Mouse (Mus musculus) lung, embryonic 15.5 days (tissue): Measurements from ENCODE around the gene Gm45717. TPM values are rescaled to one million over a fixed set of nuclear protein-coding genes. Genes with fewer than 3 reads are reported as not detected.

Experiments
- ATAC-seq: fragments of 200-750 bp; cut with Nextera tagmentation; 2 replicates; pipeline ENCODE4 v1.8.0; 2017; ENCODE audit warnings: moderate number of reproducible peaks, borderline replicate concordance; ENCODE audit not compliant: low FRiP score, low TSS enrichment; ENCODE audit errors: extremely low read depth
- H3K27ac ChIP-seq: fragments of 300-500 bp; sonication (generic); 2 replicates; pipeline ENCODE4 v1.5.1; 2015; ENCODE audit warnings: moderate library complexity, mild to moderate bottlenecking, inconsistent platforms
- H3K27me3 ChIP-seq: fragments of 300-500 bp; sonication (generic); 2 replicates; pipeline ENCODE4 v1.6.1; 2015; ENCODE audit warnings: inconsistent platforms
- H3K36me3 ChIP-seq: fragments of 300-500 bp; sonication (generic); 2 replicates; pipeline ENCODE4 v1.6.1; 2015; ENCODE audit warnings: inconsistent platforms
- H3K4me1 ChIP-seq: fragments of 300-500 bp; sonication (generic); 2 replicates; pipeline ENCODE4 v1.6.1; 2015; ENCODE audit warnings: inconsistent platforms
- H3K4me2 ChIP-seq: fragments of 300-500 bp; sonication (generic); 2 replicates; pipeline ENCODE4 v1.6.1; 2015; ENCODE audit warnings: inconsistent platforms, mild to moderate bottlenecking, moderate library complexity
- H3K4me3 ChIP-seq: fragments of 300-500 bp; sonication (generic); 2 replicates; pipeline ENCODE4 v1.5.1; 2015; ENCODE audit warnings: mild to moderate bottlenecking, inconsistent platforms
- H3K9ac ChIP-seq: fragments of 300-500 bp; sonication (generic); 2 replicates; pipeline ENCODE4 v1.6.1; 2015; ENCODE audit warnings: inconsistent platforms
- H3K9me3 ChIP-seq: fragments of 300-500 bp; sonication (generic); 2 replicates; pipeline ENCODE4 v1.6.1; 2016; ENCODE audit warnings: inconsistent platforms
- WGBS: fragments of 180-500 bp; shearing (Covaris S2); methylation state at CpG from one replicate; pipeline ENCODE4 v1.1.7; 2015; 5-methylcytosine and 5-hydroxymethylcytosine counted together
- polyA plus RNA-seq: library from polyadenylated mRNA; unstranded; fragments of >200 nt; fragmentation: Nextera tagmentation; extraction: Ambion mirVana; gene quantifications from 2 replicates; pipeline ENCODE4 v1.2.1, GENCODE M21; 2015

Gene Gm45717
- polyA plus RNA-seq, 1 experiment from 2014 or later: not detected

- no peaks in the 10 kb centered on the region for H3K27me3 ChIP-seq
- peaks cover 40% of the 10 kb centered on the region for H3K4me1 ChIP-seq
- H3K4me2 ChIP-seq: 0 out of 2 replicates have a peak within 1 kb of the TSS, but pooled peaks have one; percentile 12
- H3K9me3 ChIP-seq: no peaks in the 10 kb centered on the region
- ATAC-seq: no peak
- peaks cover 43% of the 10 kb centered on the region for H3K36me3 ChIP-seq
- no peak within 1 kb of the TSS for H3K4me3 ChIP-seq
- peak within 1 kb of the TSS; percentile 62 for H3K27ac ChIP-seq
- H3K9ac ChIP-seq: no peak within 1 kb of the TSS
- WGBS: 79% methylated on average over 16 of the region's 16 CpGs
Measured at GRCm38 (mm10) chr7:140949824-140950530, 5.8 kb downstream of the Gm45717 start, which contains the start of gene Ifitm5. Gene Ifitm5 (minus strand): TSS chr7:140950291.

DNA sequence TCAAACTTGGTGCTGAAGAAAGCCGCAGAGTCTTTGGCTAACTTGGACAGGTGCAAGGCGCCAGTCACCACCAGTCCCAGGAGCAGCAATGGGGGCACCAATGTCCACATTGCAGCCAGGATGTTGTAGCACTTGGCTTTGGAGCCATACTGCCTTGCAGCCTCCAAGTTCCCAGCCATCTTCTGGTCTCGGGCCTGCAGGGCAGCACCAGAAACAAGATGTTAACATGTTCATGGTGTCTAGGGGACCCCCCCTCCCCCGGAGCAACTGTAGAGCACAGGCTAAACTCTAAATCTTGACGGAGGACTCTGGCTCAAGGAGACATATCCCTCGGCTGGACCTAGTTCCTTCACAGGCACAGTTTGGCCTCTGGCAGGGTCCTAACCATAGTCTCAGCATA, 6.5 kb downstream of the Gm45717 start:
- Histone ChIP-seq H3K4me3 (no peak overlapping the region), H3K27ac (no peak overlapping the region), H3K4me2 (no peak overlapping the region), H3K27me3 (no peaks in the 10 kb centered on the region), H3K4me1 (peaks cover 35% of the 10 kb centered on the region), H3K9ac (no peak overlapping the region), H3K9me3 (no peaks in the 10 kb centered on the region), H3K36me3 (peaks cover 43% of the 10 kb centered on the region)
- no peak for ATAC-seq
- 81% methylated on average over 6 of the region's 6 CpGs for WGBS

DNA sequence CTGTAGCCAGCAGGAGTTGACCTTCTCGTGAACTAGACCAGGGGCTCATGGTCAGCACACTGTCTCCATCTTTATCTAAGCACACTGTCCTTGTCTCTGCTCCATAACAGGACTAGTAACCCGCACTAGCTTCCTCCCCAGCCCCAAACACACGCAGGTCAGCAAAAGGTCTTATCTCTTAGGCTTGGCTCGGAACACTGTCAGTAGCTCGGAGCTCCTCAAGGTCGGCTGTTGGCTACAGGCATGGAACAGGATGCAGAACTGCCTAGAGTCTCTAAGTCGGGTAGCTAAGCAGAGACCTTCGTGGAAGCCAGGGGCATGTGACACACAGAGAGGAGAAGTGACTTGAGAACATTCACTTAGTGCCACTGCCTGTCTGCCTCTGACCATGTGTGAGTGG, 7.6 kb downstream of the Gm45717 start:
- Histone ChIP-seq H3K36me3 (peaks cover 43% of the 10 kb centered on the region), H3K4me2 (no peak overlapping the region), H3K27me3 (no peaks in the 10 kb centered on the region), H3K9ac (no peak overlapping the region), H3K4me3 (no peak overlapping the region), H3K4me1 (peaks cover 29% of the 10 kb centered on the region), H3K27ac (no peak overlapping the region), H3K9me3 (no peaks in the 10 kb centered on the region)
- 70% methylated on average over 8 of the region's 8 CpGs for WGBS
- no peak for ATAC-seq

GRCm38 (mm10) chr7:140946980-140947379, 8.8 kb downstream of the Gm45717 start:
- Histone ChIP-seq H3K4me3 (no peak overlapping the region), H3K4me1 (peaks cover 35% of the 10 kb centered on the region), H3K9me3 (no peaks in the 10 kb centered on the region), H3K9ac (no peak overlapping the region), H3K4me2 (no peak overlapping the region), H3K27me3 (no peaks in the 10 kb centered on the region), H3K27ac (no peak overlapping the region), H3K36me3 (peaks cover 43% of the 10 kb centered on the region)
- no peak for ATAC-seq
- WGBS: 40% methylated on average over 7 of the region's 7 CpGs

DNA sequence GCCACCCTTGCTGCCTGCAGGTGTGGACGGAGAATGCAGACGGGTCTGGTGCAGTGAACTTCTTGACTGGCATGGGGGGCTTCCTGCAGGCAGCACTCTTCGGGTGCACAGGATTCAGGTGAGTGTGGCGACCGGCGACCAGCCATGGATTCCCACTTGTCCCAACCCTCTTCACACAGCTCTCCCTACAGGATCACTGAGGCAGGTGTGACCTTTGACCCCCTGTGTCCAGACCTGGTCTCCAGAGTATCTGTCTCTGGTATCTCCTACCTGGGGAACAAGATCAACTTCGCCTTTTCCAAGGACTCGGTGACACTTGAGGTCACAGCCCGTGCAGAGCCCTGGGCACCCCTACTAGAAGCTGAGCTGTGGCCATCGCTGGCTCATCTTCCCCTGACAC, 9.4 kb downstream of the Gm45717 start:
- ATAC-seq: no peak
- H3K4me3 ChIP-seq: no peak overlapping the region
- H3K36me3 ChIP-seq: peaks cover 43% of the 10 kb centered on the region
- no peak overlapping the region for H3K4me2 ChIP-seq
- no peak overlapping the region for H3K9ac ChIP-seq
- H3K4me1 ChIP-seq: peaks cover 29% of the 10 kb centered on the region
- 87% methylated on average over 10 of the region's 10 CpGs for WGBS
- H3K27ac ChIP-seq: no peak overlapping the region
- no peaks in the 10 kb centered on the region for H3K9me3 ChIP-seq
- H3K27me3 ChIP-seq: no peaks in the 10 kb centered on the region

DNA sequence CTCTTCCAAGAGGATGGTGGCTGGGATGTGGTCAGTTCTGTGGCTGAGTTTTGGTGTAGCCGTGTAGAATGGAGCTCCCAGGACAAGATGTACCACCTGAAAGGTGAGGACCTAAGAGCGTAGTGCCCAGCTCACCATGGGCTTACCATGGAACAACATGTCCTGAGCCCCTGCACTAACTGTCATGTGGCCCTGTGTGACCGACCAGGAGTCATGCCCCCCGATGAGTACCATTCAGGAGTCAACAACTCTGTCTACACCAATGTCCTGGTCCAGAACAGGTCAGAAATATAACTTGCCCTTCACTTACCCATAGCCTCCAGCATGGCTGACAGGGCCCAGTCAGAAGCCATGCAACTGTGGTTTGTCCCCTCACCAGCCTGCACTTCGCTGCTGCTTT, 10.5 kb downstream of the Gm45717 start:
- H3K9me3 ChIP-seq: no peaks in the 10 kb centered on the region

GRCm38 (mm10) chr7:140944236-140944635, 11.5 kb downstream of the Gm45717 start:
- 89% methylated on average over 7 of the region's 7 CpGs for WGBS
- no peak overlapping the region for H3K4me2 ChIP-seq
- H3K27ac ChIP-seq: no peak overlapping the region
- H3K9me3 ChIP-seq: no peaks in the 10 kb centered on the region
- H3K4me1 ChIP-seq: peaks cover 33% of the 10 kb centered on the region
- no peak overlapping the region for H3K4me3 ChIP-seq
- H3K36me3 ChIP-seq: peaks cover 32% of the 10 kb centered on the region
- H3K9ac ChIP-seq: no peak overlapping the region
- no peak for ATAC-seq
- H3K27me3 ChIP-seq: no peaks in the 10 kb centered on the region

More for the DNA sequence above, 10.5 kb downstream of the Gm45717 start:
- ATAC-seq: no peak
- H3K27ac ChIP-seq: no peak overlapping the region
- no peak overlapping the region for H3K9ac ChIP-seq
- no peaks in the 10 kb centered on the region for H3K27me3 ChIP-seq
- peaks cover 23% of the 10 kb centered on the region for H3K4me1 ChIP-seq
- no peak overlapping the region for H3K4me2 ChIP-seq
- WGBS: 94% methylated on average over 5 of the region's 5 CpGs
- H3K36me3 ChIP-seq: peaks cover 42% of the 10 kb centered on the region
- H3K4me3 ChIP-seq: no peak overlapping the region

- no peak overlapping the region for H3K4me2 ChIP-seq
- no peak overlapping the region for H3K4me3 ChIP-seq
- WGBS: 54% methylated on average over 4 of the region's 4 CpGs
- no peaks in the 10 kb centered on the region for H3K27me3 ChIP-seq
- peaks cover 23% of the 10 kb centered on the region for H3K36me3 ChIP-seq
- no peak overlapping the region; the same call in 1 of the 2 replicates for H3K9ac ChIP-seq
- peak overlapping the region; percentile 96; the same call in 1 of the 2 replicates for H3K27ac ChIP-seq
- no peak for ATAC-seq
- H3K9me3 ChIP-seq: no peaks in the 10 kb centered on the region
- H3K4me1 ChIP-seq: peaks cover 35% of the 10 kb centered on the region
Measured at GRCm38 (mm10) chr7:140943356-140943755, 12.4 kb downstream of the Gm45717 start.

DNA sequence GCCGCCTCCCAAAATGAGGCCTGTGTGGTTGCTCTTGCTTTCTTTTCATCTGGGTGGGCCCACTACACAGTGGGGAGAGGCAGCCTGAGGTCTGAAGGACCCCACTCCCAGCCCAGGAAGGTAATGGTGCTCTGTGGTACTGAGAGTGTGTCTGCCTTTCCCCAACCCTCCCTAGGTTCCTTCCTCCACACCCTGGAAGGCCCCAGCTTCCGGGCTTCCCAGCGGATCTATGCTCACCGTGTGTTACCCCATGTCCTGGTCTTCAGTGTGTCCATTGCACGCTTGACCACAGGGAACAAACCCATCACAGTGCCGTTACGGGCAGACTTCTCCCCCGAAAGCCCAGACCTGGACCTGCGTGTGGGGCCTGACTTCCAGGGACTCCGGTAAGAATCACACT, 12.9 kb downstream of the Gm45717 start:
- Histone ChIP-seq H3K4me3 (0 out of 2 replicates have a peak overlapping the region, but pooled peaks have one; percentile 62), H3K27me3 (no peaks in the 10 kb centered on the region), H3K9ac (0 out of 2 replicates have a peak overlapping the region, but pooled peaks have one; percentile 64), H3K27ac (peak overlapping the region; percentile 96), H3K4me1 (peaks cover 35% of the 10 kb centered on the region), H3K4me2 (peak overlapping the region; percentile 62; the same call in 1 of the 2 replicates), H3K9me3 (no peaks in the 10 kb centered on the region), H3K36me3 (peaks cover 19% of the 10 kb centered on the region)
- no peak for ATAC-seq
- WGBS: 80% methylated on average over 10 of the region's 10 CpGs

- H3K4me2 ChIP-seq: peak overlapping the region; percentile 62
- H3K36me3 ChIP-seq: peaks cover 14% of the 10 kb centered on the region
- H3K9ac ChIP-seq: peak overlapping the region; percentile 64
- H3K9me3 ChIP-seq: no peaks in the 10 kb centered on the region
- H3K27ac ChIP-seq: peak overlapping the region; percentile 96
- H3K4me1 ChIP-seq: peaks cover 35% of the 10 kb centered on the region
- WGBS: 30% methylated on average over 9 of the region's 9 CpGs
- no peaks in the 10 kb centered on the region for H3K27me3 ChIP-seq
- peak overlapping the region; percentile 62 for H3K4me3 ChIP-seq
- peak; percentile 5; the same call in 1 of the 2 replicates for ATAC-seq
Measured at GRCm38 (mm10) chr7:140942341-140942740, 13.4 kb downstream of the Gm45717 start.

DNA sequence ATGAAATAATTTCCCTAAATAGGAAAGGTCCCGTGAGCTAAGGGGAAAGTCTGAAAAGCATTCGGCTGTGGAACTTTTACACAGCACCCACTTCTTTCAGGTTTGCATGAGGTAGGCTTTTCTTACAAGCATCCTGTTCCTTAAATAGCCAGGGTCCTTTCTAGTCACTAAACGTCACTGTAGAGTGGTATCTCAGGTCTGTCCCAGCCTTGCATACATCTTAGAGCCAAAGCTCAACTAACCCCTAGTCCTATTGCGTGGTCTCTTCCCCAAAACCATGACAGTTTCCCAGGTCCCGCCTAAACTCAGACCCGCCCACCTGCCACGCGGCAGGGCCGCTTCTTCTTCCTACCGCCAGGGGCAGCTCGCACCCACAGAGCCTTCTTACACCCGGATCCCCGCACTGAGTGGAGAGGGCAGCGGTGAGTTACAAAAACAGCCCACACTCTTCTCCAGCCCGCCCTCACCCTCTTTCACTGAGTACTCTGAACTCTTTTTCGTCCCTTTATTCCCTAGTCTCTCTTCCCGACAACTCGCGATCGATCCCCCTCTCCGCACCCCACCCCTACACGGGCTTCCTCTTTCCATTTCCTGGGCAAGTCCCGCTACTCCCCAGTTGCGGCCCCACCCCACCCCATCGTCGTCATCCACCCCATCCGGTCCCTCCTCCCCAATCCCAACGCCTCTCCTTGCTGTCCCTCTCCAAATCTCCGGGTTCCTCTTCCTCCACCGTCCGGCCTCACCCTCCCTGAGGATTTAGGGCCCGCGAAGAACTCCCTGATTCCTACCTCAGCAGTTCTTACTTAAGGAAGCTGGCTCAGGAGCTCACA, 14.3 kb downstream of the Gm45717 start, which contains the start of gene Pgghg:
Gene Pgghg, plus strand, starts transcription at position 170 of the 830 bp plus-strand sequence.
- H3K27ac ChIP-seq: peak within 1 kb of the TSS; percentile 96
- peak; percentile 92 for ATAC-seq

More for the DNA sequence above, 14.3 kb downstream of the Gm45717 start, which contains the start of gene Pgghg:
- H3K9ac ChIP-seq: peak within 1 kb of the TSS; percentile 64
- peaks cover 7% of the 10 kb centered on the region; the same call in 1 of the 2 replicates for H3K36me3 ChIP-seq
- no peaks in the 10 kb centered on the region for H3K27me3 ChIP-seq
- WGBS: 2% methylated on average over 33 of the region's 33 CpGs
- peak within 1 kb of the TSS; percentile 62 for H3K4me2 ChIP-seq
- H3K9me3 ChIP-seq: no peaks in the 10 kb centered on the region
- peak within 1 kb of the TSS; percentile 62 for H3K4me3 ChIP-seq
- peaks cover 35% of the 10 kb centered on the region for H3K4me1 ChIP-seq
